Mouse (Mus musculus) retina, embryonic 14.5 days (tissue): ENCODE data around the gene Blm.

Source experiments
- DNase-seq: peaks from one replicate; pipeline ENCODE4 v3.0.0-alpha.2; 2015; ENCODE audit warnings: low spot score

Blm gene

GRCm38 (mm10) chr7:80439789-80440488 lies 95.0 kb downstream of the Blm start:
- no peak for DNase-seq

DNA sequence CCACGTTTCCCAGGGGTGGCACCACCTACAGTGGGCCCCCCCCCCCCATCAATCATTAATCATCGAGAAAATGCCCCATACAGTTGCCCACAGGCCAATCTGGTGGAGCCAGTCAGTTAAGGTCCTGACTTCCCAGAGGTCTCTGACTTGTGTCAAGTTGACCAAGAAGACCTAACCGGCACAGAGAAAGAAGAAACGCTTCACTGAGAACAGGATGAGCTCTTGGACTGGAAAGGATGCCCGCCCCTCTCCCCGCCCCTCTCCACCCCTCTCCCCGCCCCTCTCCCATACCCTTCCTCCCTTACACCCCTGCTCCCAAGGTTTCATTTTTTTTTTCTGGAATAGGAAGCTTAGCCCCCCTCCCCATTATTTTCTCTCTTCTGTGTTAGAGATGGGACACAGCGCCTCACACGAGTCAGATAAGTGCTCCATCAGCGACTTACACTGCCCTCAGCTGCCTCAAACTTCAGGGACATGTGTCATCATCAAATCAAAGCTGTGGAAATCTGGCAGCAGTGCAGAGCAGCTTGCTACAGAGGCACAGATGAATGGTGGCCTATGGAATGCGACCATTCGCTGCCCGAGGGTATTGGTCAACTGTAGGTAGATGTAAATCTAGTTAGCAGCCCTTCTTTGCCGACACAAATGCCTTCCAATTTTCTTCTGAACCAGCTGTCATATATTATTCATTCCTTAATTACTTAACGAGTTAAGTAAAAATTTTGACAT lies 95.7 kb downstream of the Blm start:
- no peak for DNase-seq

GRCm38 (mm10) chr7:80436571-80436970 lies 98.3 kb downstream of the Blm start:
- DNase-seq: no peak

DNA sequence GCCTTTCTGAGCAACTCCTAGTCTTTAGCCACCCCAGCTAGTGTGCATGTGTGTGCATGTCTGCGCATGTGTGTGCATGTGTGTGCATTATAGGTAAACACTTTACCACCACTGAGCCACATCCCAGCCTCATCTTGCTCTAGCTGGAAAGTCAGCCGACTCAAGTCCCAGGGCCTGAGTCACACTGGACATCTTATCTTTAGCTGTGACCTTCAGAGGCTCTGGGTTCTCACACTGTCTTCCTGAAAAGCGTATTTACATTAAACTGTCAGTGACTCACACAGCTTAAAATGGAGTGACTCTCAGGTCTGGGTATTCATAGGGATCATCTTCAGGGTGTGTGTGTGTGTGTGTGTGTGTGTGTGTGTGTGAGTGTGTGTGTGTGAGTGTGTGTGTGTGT lies 99.3 kb downstream of the Blm start:
- DNase-seq: no peak

DNA sequence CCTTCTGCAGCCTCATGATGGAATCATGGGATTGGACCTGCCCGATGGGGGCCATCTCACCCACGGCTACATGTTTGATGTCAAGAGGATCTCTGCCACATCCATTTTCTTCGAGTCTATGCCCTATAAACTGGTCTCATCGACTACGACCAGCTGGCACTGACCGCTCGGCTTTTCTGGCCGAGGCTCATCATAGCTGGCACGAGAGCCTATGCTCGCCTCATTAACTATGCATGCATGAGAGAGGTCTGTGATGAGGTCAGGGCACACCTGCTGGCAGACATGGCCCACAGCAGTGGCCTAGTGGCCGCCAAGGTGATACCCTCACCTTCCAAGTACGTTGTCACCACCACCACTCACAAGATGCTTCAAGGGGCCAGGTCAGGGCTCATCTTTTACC lies 105.3 kb downstream of the Blm start:
- DNase-seq: no peak

DNA sequence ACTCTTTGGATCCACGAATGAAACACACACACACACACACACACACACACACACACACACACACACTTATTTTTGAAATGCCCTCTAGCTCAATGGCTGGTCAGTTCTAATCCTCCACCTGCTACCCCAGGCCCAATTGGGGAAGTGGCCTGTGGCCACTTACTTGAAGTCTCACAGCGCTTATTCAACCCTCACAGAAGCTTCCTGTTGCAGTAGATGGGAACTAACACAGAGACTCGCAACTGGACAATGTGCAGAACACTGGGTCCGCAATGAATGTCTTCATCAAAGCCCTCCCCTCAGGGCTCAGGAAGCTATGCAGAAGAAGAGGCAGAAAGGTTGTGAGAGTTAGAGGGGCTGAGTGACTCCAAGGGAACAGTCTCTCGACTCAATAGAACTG lies 107.2 kb downstream of the Blm start:
- no peak for DNase-seq

DNA sequence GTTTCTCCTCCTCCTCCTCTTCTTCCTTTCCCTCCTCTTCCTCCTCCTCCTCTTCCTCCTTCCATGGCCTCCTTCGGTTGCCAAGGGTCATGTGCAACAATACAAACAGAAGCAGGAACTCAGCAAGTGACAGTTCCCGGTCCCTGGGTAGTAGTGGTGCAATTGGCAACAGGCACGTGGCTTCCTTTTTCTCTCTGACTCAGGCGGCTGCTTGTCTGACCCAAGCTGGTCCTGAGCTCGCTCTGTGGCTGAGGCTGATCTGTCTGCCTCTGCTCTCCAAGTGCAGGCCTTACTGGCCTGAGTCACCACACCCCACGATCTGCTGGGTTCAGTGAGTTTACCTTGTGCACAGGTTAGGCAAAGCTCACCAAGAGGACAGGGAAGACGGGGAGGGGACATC lies 108.6 kb downstream of the Blm start:
- no peak for DNase-seq

GRCm38 (mm10) chr7:80424722-80425121 lies 110.2 kb downstream of the Blm start:
- DNase-seq: no peak

GRCm38 (mm10) chr7:80422759-80423480 lies 112.0 kb downstream of the Blm start:
- DNase-seq: no peak

GRCm38 (mm10) chr7:80421576-80421975 lies 113.3 kb downstream of the Blm start:
- DNase-seq: no peak

GRCm38 (mm10) chr7:80420586-80420985 lies 114.3 kb downstream of the Blm start:
- no peak for DNase-seq

DNA sequence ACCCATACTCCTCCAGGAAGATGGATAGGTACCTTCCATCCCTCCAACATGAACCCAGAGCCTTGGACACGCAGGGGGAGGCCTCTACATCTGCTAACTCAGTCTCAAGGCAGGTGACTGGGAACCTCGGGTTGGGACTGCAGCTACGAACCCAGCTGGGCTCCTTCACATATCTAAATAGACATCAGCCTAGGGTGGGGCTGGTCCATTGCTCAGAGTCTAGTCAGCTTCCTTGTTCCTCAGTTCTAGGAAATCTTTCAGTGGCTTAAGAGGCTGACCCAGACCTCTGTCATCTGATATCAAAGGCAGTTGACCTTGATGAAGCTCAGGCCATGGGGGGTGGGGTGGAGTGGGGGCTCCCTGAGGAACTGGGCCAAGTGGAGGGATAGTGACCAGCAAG lies 115.6 kb downstream of the Blm start:
- no peak for DNase-seq

DNA sequence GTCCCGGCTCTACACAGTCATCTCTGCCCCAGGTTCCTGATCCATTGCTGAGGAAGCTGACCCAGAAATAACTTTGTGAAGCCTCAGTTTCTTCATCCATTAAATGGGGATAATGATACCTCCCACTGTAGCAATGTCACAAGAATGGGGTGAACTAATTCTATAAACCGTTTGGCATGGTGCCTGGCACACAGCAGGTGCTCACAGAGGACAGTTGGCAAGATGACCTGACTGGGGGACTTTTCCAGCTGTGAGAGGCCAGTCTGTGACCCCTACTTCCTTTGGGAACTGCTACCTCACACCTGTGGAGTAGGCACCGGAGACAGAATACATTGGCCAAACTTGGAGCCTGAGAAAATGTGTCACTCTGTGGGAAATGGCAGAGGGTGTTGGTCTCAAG lies 116.9 kb downstream of the Blm start:
- no peak for DNase-seq

GRCm38 (mm10) chr7:80417601-80418000 lies 117.3 kb downstream of the Blm start:
- no peak for DNase-seq

GRCm38 (mm10) chr7:80416969-80417368 lies 118.0 kb downstream of the Blm start:
- no peak for DNase-seq

GRCm38 (mm10) chr7:80414303-80414855 lies 120.5 kb downstream of the Blm start:
- no peak for DNase-seq

DNA sequence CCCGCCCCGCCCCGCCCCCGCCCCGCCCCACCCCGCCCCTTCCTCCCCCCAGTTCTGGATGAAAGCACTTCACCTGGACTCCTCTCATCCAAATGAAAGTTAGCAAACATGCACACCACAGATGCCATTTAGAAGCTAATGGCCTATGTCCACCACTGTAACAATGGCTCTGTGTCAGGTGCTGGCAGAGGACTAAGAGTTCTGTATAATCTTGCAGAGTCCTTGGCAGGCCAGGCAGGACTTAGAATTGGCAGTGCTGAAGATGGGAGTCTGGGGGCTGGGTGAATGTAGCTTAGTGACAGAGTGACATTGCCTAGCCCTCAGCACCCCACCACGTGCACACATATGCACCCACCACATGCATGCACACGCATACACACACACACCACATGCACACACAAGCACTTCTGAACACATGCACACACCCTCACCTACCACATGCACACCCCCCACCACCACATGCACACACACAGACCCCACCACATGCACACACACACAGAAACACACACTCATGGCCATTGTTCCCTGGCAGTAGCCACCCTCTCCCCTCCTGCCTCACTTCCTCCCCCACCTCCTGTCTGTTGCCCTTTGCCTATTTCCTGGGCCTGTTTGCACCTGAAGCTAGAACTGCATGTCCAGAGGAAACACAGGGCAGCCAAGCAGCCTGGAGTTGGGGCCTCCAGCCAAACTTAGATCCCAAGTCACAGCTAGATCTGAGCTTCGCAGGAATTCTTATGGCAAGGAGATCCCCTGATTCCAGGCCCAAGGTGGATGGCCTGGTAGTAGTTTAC lies 121.2 kb downstream of the Blm start:
- DNase-seq: no peak

DNA sequence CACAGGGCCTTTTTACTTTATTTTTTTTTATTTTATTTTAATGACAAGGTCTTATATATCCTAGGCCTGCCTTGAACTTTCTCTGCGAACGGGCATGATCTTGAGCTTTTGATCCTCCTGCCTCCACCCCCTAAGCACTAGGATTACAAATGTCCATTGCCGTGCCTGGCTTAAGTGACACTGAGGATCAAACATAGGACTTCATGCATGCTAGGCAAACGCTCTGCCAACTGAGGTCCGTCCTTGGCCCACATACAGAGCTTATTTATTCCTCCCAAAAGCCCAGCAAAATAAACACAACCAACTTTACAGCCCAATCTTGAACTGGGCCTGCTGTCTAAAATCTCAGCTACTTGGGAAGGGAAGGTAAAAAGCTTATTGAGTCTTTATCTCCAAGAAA lies 122.1 kb downstream of the Blm start:
- DNase-seq: no peak

DNA sequence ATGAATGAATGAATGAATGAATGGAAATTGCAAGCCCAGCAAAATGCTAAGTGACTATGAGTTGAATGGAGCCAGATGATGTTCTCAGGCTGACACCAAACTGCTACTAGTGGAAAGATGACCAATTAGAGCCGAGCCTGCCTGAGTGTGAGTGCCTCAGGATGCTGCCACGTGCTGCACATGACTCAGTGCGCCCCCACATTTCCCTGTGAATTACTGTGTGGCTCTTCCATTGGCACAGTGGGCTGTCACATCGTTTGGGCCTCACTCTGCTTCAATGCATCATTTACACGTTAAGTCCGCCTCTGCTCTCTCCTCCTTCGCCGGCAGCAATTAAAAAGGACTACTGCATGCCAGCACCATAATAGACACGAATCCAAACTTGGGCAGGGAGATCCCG lies 122.6 kb downstream of the Blm start:
- DNase-seq: no peak

DNA sequence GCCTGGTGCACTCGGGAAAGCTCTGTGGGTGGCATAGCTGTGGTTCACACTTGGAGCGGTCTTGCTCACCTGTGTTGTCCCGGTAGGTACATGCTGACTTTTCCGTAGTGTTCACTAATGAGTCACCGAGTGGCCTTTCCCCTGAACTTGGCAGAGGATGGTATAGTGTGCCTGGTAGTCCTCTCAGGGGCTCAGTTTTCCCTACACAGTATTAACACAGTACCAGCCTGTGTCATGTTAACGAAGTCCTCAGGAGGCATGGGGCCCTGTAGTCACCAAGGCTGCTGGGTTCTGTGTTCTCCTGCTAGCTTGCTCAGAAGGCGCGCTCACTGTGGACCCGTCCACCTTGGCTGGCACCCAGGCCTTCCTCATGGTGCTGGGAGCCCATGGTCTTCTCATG lies 124.5 kb downstream of the Blm start:
- DNase-seq: no peak

DNA sequence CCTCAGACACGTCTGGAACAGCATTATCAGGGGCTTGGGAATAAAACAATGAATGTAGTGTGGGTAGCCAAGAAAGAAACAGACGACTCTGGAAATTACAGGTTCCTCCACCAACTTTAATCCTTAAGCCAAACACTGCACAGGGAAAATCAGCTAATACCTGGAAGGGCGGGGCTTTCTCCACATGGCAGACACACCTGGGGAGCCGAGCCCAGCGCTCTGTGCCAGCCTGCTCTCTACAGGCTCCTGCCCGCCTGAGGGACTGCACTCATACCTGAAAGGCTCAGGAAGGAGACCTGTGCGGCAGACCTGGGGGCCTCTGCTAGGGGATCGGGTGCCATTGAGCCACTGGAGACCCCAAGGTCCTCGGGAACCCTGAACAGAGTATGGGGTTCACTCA lies 127.2 kb downstream of the Blm start:
- DNase-seq: no peak

GRCm38 (mm10) chr7:80406186-80406585 lies 128.7 kb downstream of the Blm start:
- DNase-seq: no peak
